Mouse (Mus musculus): ENCODE data around the gene Col6a4. TPM values are rescaled to one million over a fixed set of nuclear protein-coding genes. Genes with fewer than 3 reads are reported as not detected.

Col6a4 gene
- polyA plus RNA-seq, 1 experiment, result not detected

GRCm38 (mm10) chr9:106119075-106119474, 22.5 kb upstream of the Col6a4 start:
- Histone ChIP-seq H3K27me3 (ENCODE audit: control insufficient read depth) (no peaks in the 10 kb centered on the region), H3K36me3 (ENCODE audit: control insufficient read depth) (no peaks in the 10 kb centered on the region), H3K4me1 (ENCODE audit: control insufficient read depth) (no peaks in the 10 kb centered on the region), H3K9me3 (ENCODE audit: control insufficient read depth, low read length) (no peaks in the 10 kb centered on the region), H3K4me3 (replicated peaks) (no peak overlapping the region)
- no peak for TF ChIP-seq GATA1 (IDR thresholded peaks at IDR 0.05; ENCODE audit: low read length)
- TF ChIP-seq TAL1 (IDR thresholded peaks at IDR 0.05; ENCODE audit: low read length), result no peak

DNA sequence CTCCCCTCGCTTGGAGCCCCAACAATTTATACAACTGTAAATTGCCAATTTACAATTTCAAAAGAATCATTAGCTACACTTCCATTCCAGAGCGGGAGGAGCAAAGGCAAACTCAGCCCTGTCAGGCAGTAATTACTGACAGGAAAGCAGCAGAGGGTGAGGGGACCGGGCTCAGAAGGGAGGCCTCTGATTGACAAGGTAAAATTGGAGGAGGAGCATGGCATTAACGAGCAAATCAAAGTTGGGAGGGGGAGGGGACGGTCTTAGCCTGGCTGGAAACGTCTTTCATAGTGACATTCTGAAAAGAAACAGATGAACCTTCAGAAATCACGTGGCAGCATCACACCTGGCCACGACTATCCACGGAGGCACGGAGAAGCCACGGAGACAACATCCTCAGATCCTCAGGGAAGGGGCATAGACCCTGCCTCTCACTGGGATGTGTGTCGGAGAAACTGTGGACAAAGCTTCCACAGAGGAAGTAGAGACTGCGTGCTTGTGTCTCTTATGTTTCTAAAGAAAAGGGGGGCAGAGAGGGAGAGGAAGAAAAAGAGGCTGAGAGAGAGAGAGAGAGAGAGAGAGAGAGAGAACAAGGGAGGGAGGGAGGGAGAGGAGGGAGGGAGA, 19.3 kb upstream of the Col6a4 start:
- Histone ChIP-seq H3K27me3 (ENCODE audit: control insufficient read depth) (no peaks in the 10 kb centered on the region), H3K9me3 (ENCODE audit: control insufficient read depth, low read length) (no peaks in the 10 kb centered on the region), H3K36me3 (ENCODE audit: control insufficient read depth) (no peaks in the 10 kb centered on the region), H3K4me3 (replicated peaks) (no peak overlapping the region), H3K4me1 (ENCODE audit: control insufficient read depth) (no peaks in the 10 kb centered on the region)
- TF ChIP-seq GATA1 (IDR thresholded peaks at IDR 0.05; ENCODE audit: low read length) (no peak), TAL1 (IDR thresholded peaks at IDR 0.05; ENCODE audit: low read length) (no peak)

DNA sequence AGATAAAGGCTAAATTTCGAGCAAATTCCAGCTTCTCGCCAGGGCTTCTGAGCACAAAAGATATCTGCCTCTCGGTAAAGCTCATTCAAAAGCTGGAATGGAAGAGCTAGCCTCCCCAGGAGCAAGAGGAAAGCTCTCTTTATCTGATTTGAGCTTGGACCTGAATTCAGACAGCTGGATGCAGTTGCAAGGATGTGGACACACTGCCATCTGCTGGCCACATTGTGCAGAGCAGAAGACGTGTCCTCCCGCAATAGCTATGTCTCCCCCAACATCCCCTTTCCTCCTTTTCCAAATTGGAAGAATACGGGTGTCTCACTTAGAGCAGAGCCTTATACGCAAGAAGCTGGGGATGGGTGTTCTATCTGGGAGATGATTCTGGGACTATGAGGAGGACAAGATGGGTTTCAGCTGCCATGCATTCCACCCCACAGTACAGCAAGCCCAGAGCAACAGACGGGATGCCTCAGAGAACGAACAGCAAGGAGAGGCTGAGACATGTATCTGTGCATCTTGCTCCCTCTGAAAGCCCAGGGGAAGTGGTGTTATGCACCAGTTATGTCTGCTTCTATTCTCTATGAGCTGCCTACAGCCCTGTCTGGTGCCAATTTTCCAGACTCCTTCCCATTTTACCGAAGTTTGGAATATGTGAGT, 16.3 kb upstream of the Col6a4 start:
- no peaks in the 10 kb centered on the region for H3K36me3 ChIP-seq (ENCODE audit: control insufficient read depth)
- H3K4me3 ChIP-seq (replicated peaks), result no peak overlapping the region
- TF ChIP-seq TAL1 (IDR thresholded peaks at IDR 0.05; ENCODE audit: low read length) (no peak), GATA1 (IDR thresholded peaks at IDR 0.05; ENCODE audit: low read length) (no peak)
- H3K9me3 ChIP-seq (ENCODE audit: control insufficient read depth, low read length), result no peaks in the 10 kb centered on the region
- no peaks in the 10 kb centered on the region for H3K4me1 ChIP-seq (ENCODE audit: control insufficient read depth)
- no peaks in the 10 kb centered on the region for H3K27me3 ChIP-seq (ENCODE audit: control insufficient read depth)

GRCm38 (mm10) chr9:106106241-106106640, 9.7 kb upstream of the Col6a4 start:
- Histone ChIP-seq H3K9me3 (ENCODE audit: control insufficient read depth, low read length) (no peaks in the 10 kb centered on the region; the same call in 1 of the 2 replicates), H3K36me3 (ENCODE audit: control insufficient read depth) (no peaks in the 10 kb centered on the region), H3K4me1 (ENCODE audit: control insufficient read depth) (no peaks in the 10 kb centered on the region), H3K4me3 (replicated peaks) (no peak overlapping the region), H3K27me3 (ENCODE audit: control insufficient read depth) (no peaks in the 10 kb centered on the region)
- no peak for TF ChIP-seq GATA1 (IDR thresholded peaks at IDR 0.05; ENCODE audit: low read length)
- TF ChIP-seq TAL1 (IDR thresholded peaks at IDR 0.05; ENCODE audit: low read length), result no peak

- H3K9me3 ChIP-seq (ENCODE audit: control insufficient read depth, low read length), result no peaks in the 10 kb centered on the region; the same call in 1 of the 2 replicates
- H3K4me3 ChIP-seq (replicated peaks), result no peak overlapping the region
- no peaks in the 10 kb centered on the region for H3K4me1 ChIP-seq (ENCODE audit: control insufficient read depth)
- H3K27me3 ChIP-seq (ENCODE audit: control insufficient read depth), result no peaks in the 10 kb centered on the region
- H3K36me3 ChIP-seq (ENCODE audit: control insufficient read depth), result no peaks in the 10 kb centered on the region
- TF ChIP-seq GATA1 (IDR thresholded peaks at IDR 0.05; ENCODE audit: low read length) (no peak), TAL1 (IDR thresholded peaks at IDR 0.05; ENCODE audit: low read length) (no peak)
Measured at GRCm38 (mm10) chr9:106104401-106104800, 7.8 kb upstream of the Col6a4 start.

GRCm38 (mm10) chr9:106101166-106101565, 4.6 kb upstream of the Col6a4 start:
- Histone ChIP-seq H3K36me3 (ENCODE audit: control insufficient read depth) (no peaks in the 10 kb centered on the region), H3K4me1 (ENCODE audit: control insufficient read depth) (no peaks in the 10 kb centered on the region), H3K4me3 (replicated peaks) (no peak overlapping the region), H3K9me3 (ENCODE audit: control insufficient read depth, low read length) (no peaks in the 10 kb centered on the region; the same call in 1 of the 2 replicates), H3K27me3 (ENCODE audit: control insufficient read depth) (no peaks in the 10 kb centered on the region)
- TF ChIP-seq TAL1 (IDR thresholded peaks at IDR 0.05; ENCODE audit: low read length) (no peak), GATA1 (IDR thresholded peaks at IDR 0.05; ENCODE audit: low read length) (no peak)

- no peak overlapping the region for H3K4me3 ChIP-seq (replicated peaks)
- H3K4me1 ChIP-seq (ENCODE audit: control insufficient read depth), result no peaks in the 10 kb centered on the region
- no peaks in the 10 kb centered on the region for H3K27me3 ChIP-seq (ENCODE audit: control insufficient read depth)
- no peaks in the 10 kb centered on the region; the same call in 1 of the 2 replicates for H3K9me3 ChIP-seq (ENCODE audit: control insufficient read depth, low read length)
- no peak for TF ChIP-seq TAL1 (IDR thresholded peaks at IDR 0.05; ENCODE audit: low read length)
- TF ChIP-seq GATA1 (IDR thresholded peaks at IDR 0.05; ENCODE audit: low read length), result no peak
- H3K36me3 ChIP-seq (ENCODE audit: control insufficient read depth), result no peaks in the 10 kb centered on the region
Measured at GRCm38 (mm10) chr9:106100262-106100661, 3.7 kb upstream of the Col6a4 start.

DNA sequence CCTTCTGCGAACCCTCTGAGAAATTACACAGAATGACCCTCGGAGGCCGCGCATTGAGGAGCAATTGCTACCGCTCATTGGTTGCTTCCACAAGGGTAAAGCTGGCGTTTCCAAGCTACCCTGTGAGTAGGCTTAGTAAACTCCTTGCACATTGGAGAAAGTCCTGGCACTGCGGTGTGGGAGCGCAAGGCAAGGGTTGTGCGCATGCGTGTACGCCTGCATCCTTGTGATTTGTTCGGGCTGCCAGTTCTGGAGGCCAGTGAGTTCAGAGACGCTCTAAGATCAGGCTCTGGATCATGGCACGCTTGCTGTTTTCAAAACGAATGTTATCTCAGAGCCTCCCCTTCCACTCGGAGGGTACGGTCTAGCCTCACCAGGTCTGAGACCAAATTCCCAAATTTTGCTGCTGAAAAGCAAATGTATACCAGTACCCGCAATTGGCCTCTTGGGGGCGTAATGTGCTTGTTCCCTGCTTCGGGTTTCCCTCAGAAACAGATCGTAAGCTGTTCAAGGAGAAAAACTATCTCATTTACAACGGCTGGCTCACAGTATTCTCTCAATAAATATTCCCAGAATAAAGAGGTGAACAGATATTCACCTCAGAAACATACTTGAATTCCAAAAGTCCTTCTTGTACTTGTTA, 2.9 kb upstream of the Col6a4 start:
- Histone ChIP-seq H3K27me3 (ENCODE audit: control insufficient read depth) (no peaks in the 10 kb centered on the region), H3K9me3 (ENCODE audit: control insufficient read depth, low read length) (no peaks in the 10 kb centered on the region), H3K36me3 (ENCODE audit: control insufficient read depth) (no peaks in the 10 kb centered on the region), H3K4me1 (ENCODE audit: control insufficient read depth) (no peaks in the 10 kb centered on the region), H3K4me3 (replicated peaks) (no peak overlapping the region)
- TF ChIP-seq TAL1 (IDR thresholded peaks at IDR 0.05; ENCODE audit: low read length), result no peak
- no peak for TF ChIP-seq GATA1 (IDR thresholded peaks at IDR 0.05; ENCODE audit: low read length)

GRCm38 (mm10) chr9:106081528-106081927, 15.1 kb downstream of the Col6a4 start:
- H3K27me3 ChIP-seq (ENCODE audit: control insufficient read depth), result no peaks in the 10 kb centered on the region
- H3K36me3 ChIP-seq (ENCODE audit: control insufficient read depth), result no peaks in the 10 kb centered on the region
- no peaks in the 10 kb centered on the region for H3K9me3 ChIP-seq (ENCODE audit: control insufficient read depth, low read length)
- no peak overlapping the region for H3K4me3 ChIP-seq (replicated peaks)
- H3K4me1 ChIP-seq (ENCODE audit: control insufficient read depth), result no peaks in the 10 kb centered on the region
- TF ChIP-seq GATA1 (IDR thresholded peaks at IDR 0.05; ENCODE audit: low read length) (no peak), TAL1 (IDR thresholded peaks at IDR 0.05; ENCODE audit: low read length) (no peak)
